Mouse (Mus musculus) spleen, postnatal 4 days (tissue): ENCODE results near the gene Adam15.

Experiments used
- DNase-seq, 2 experiments: peaks; one replicate each; pipeline ENCODE4 v3.0.0; 2022; ENCODE audit warnings: low spot score in 2 of 2

The Adam15 gene

GRCm38 (mm10) chr3:89299499-89299898 is 50.3 kb downstream of the Adam15 start:
- DNase-seq = no peak

GRCm38 (mm10) chr3:89298908-89299307 is 50.9 kb downstream of the Adam15 start:
- no peak for DNase-seq

- DNase-seq = no peak
Measured at GRCm38 (mm10) chr3:89296761-89297396, 52.9 kb downstream of the Adam15 start.

- no peak for DNase-seq
Measured at GRCm38 (mm10) chr3:89295685-89296230, 54.0 kb downstream of the Adam15 start.

GRCm38 (mm10) chr3:89294195-89294594 is 55.6 kb downstream of the Adam15 start:
- DNase-seq = no peak

GRCm38 (mm10) chr3:89293247-89293918 is 56.4 kb downstream of the Adam15 start:
- no peak for DNase-seq

- no peak for DNase-seq
Measured at GRCm38 (mm10) chr3:89292303-89292702, 57.5 kb downstream of the Adam15 start.

GRCm38 (mm10) chr3:89291874-89292273 is 57.9 kb downstream of the Adam15 start:
- DNase-seq = no peak
